Mouse (Mus musculus): Measurements from ENCODE around the gene Usp38.

Gene Usp38

DNA sequence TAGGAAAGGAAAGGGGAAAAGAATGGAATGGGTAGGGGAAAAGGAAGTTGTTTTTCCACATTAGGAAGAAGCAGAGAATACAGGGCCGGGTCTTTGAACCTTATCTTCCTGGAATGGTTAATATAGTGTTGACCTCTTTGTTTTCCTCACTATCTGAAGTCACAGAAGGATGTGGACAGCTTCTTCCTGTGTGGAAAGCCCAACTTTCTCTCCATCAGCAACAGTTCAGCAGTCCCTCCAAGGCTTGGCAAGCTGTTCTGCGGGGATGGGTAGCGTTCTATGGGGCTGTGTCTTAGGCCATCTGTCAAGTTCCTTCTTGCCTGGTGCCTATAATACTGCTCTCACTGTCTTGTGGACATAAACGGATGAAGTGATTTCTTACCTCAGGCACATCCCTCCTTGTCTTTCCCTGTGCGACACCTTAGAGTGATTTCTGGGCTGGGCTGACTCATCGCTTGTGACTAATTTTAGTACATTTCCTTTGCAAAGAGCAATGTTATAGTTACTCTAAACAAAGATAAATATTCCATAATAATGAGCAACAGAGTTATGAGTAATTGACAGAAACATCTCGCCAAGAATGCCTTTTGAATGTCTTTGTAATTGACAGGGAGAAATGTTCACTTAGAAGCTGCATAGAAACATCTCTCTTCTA lies 52.7 kb downstream of the Usp38 start:
- no peak for DNase-seq (ENCODE audit: low spot score in 2 of 2)

DNA sequence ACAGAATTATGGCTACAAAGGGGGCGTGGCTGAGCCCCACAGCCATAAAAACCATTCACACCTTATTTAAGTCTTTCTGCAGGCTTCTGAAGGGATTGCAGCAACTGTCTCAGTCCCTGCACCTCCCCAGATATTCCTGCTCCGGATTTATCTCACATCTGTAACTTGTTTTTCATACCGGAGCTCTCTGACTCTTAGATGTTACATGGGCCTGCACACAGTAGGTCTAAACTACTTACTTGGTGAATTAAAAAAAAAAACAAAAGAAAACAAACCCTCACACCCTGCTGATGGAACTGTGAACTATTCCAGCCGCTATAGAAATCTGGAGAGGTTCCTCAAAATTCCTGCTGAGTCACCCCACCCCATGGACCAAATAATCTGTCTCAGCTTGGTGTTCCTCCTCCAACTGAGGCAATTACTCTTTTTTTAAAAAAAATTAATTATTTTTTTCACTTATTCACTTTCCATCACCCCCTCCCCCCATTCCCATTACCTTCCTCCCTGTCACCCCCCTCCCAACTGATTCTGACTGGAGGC lies 53.6 kb downstream of the Usp38 start:
- DNase-seq (ENCODE audit: low spot score in 2 of 2) = no peak

DNA sequence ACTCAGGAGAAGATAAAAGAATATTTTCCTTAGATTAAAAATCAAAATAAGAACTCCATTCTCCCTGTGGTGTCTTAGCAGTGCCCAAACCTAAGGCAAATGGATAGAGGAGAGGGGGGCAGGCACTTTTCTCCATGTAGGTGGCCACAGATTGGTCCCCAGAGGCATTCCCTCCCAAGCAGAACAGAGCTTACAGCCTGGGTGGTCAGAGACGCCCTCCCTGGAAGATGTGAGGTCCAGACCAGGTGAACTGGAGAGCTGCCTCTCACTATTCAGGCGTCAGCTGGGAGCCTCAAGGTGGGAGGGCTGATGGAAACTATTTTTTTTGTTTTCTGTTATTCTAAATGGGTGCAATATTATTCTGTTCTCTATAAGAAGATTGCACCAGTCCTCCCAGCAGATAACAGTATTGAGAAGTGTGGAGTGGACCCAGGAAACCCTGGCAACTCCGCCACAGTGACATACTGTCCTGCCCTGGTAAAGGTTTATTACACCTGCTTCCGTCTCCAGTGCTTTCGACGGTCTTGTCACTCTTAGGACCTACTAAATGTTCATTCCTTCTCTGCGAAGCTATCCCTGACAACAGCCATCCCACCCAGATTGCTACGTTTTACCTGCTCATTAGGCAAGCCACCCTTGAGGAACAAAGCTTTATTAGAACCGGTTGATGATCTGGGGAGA lies 55.0 kb downstream of the Usp38 start:
- no peak for DNase-seq (ENCODE audit: low spot score in 2 of 2)

DNA sequence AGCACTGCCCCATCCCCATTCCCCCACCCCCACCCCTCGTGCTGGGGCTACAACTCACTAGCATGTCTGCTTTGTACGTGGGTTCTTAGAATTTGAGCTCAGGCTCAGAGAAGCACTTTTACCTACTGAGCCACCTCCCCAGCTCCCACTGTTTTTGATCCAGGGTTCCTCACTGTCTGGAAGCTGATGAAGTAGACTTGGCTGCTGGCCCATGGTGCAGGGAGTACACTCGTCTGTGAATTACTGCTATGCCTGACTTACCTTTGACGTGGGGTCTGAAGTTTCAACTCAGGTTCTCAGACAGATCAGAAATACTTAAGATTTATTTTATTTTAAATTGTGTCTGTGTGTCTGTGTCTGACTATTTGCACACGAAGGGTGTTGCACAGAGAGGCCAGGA lies 57.0 kb downstream of the Usp38 start:
- no peak for DNase-seq (ENCODE audit: low spot score in 2 of 2)

DNA sequence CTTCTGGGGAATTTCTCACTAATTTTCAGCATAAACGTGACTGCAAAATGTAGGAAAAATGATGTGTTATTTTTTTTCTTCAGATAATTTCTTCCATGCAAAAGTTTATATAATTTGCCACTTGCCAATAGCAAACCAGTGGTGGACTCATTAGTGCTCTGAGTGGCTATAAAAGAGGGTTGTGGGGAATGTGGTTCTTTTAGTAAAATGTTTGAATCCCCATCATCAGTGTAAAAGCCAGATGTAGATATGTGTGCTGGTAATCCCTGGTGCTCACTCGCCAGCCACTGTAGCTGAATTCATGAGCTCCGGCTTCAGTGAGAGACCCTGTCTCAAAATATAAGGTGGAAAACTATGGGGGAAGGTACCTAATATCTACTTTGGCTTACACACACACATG lies 61.8 kb downstream of the Usp38 start:
- no peak for DNase-seq (ENCODE audit: low spot score in 2 of 2)

DNA sequence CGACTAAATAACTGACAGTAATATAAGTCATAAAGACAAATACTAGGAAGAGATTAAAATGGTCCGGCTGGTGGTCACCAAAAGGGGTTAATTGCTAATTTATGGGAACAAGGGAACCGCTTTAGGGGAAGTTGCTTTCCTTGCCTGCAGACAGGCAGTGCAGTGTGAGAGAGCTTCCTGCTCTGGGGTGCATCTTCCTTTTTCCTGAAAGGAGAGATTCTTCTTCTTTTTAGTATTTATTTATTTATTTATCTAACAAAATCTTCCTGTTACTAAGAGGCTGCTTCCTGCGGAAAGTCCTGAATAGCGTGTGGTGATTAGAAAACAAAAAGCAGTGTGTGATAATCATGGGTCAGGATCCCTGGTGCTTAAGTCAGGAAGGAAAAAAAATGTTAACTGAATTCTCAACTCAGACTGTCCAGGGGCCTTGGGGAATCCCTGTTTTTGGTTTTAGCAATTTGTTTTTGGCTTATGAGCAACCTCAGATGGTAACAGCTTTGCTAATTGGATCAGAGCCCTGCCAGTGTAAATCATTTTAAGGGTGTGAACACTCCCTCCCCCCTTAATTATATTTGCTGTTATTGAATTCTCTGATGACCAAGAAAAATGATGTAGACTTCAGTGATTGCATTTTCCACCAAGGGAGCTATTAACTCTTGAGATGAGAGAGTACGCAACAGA lies 62.4 kb downstream of the Usp38 start:
- DNase-seq (ENCODE audit: low spot score in 2 of 2) = no peak

DNA sequence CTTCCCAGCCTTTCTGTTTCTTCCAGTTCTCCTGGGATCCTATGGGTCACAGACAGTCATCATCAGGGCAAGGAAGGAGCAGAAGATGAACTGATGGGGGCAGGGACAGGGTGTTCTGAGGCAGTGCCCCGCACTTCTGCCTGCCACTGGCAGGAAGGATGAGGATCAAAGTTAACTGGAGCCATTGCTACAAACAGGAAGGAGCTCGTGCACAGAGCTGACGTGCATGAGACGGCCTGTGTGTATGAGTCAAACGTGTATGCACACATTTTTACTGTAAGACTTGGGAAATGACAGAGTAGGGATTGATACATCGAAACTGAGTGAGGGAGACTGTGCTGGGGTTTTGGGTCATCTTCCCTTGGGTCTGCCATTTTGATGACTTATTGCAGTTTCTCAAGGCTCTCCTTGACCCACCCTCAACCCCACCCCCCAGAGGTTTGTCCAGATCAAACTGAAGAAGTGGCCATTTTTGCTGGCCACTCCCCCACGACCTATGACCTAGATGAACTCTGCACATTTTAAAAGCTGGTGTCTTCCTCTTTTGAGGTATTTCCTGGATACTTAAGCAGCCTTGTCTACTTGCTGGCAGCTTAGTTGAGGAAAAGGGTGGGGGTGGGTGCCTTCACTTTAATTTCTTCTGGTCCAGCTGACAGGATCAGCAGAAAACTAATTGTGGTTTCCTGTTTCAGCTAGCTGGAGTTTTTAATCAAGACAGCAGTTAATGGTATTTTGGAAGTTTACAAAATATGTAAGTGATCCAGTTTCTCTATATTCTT lies 66.1 kb downstream of the Usp38 start:
- no peak for DNase-seq (ENCODE audit: low spot score in 2 of 2)

DNA sequence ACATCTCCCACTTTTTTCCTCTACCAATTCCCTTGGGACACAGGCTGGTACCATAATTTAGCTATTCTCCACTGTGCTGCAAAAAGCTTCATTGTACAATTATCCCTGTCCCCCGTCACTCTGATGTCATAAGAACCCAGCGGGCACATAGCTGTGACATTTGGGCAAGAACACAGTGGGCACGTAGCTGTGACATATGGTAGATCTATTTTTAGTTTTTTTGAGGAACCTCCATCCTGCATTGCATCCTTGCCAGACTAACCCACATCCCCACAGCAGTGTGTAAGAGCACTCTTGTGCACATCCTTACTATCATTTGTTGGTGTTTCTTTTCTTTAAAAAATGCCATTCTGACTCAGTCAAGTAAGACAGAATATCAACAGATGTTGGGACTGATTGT lies 71.0 kb downstream of the Usp38 start:
- DNase-seq (ENCODE audit: low spot score in 2 of 2) = no peak

DNA sequence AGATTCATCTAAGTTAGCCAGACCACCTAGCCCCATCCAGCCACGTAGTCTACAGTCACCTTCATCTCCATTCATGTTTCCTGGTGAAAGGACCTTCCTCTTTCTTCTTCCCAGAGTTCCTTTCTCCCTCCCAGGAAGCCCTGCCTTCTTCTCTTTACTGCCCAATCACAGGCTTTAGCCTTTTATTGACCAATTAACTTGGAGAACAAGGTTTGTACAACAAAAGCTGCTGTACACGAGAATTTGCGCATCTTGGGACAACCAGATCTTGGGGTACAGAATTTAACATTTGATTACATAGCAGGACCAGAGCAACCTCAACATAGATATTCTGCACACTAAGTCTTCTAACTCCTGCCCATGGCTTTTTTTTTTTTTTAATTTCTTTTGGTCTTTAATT lies 73.1 kb downstream of the Usp38 start:
- DNase-seq (ENCODE audit: low spot score in 2 of 2) = no peak

DNA sequence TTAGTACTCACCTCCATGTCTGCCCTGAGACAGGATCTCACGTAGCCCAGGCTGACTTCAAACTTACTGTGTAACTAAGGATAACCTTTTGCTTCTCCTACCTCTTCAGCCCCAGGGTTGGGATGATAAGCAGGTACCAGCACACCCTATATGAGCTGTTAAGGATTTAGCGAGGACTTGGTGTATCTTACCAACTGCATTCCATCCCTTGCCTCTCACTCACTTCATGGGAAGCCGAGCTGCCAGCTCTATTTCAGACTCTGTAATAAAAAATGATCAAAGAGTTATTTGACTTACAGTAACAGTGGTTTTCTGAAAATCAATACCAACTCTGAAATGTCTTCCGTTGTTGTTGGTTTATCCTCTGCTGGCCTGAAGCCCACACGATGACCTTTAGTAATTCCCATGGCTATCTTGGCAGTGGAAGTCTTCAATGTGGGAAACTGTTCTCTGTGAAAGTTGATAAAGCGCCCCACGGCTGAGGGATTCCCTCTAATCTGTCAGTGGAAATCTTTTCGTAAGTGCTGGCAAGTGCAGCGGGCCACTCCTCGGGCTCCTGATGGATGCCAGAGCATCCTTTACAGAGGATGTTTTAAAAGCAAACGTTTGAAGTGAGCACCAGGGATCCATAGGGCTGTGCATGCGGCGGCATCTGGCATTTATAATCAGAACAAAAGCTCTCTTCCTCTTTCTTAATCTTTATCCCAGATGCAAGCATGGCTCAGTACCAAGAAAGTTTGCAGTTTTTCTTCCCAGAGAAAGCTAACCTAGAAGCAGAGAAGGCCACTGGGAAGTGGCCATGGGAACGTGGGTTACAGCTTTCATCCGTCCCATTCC lies 76.7 kb downstream of the Usp38 start:
- no peak for DNase-seq (ENCODE audit: low spot score in 2 of 2)

Data from frontal cortex, postnatal 14 days (tissue).